Mouse (Mus musculus) heart, adult 8-10 months (tissue): ENCODE measurements around the gene Abcf2. TPM values are rescaled to one million over a fixed set of nuclear protein-coding genes. Genes with fewer than 3 reads are reported as not detected.

Experiments used
- DNase-seq: peaks from one replicate; pipeline ENCODE4 v3.0.0; 2022; ENCODE audit warnings: low spot score
- total RNA-seq, 4 experiments: library from RNA; stranded (reverse); gene quantifications; 2 replicates each; pipeline ENCODE4 v1.2.4; 2022

Gene Abcf2
- total RNA-seq, 4 experiments from 2014 or later: 53.6 to 60.6 (median 56.2) TPM

GRCm38 (mm10) chr5:24601911-24602750 lies 24.9 kb upstream of the Abcf2 start:
- peak; percentile 73 for DNase-seq

GRCm38 (mm10) chr5:24601071-24601835 lies 24.0 kb upstream of the Abcf2 start:
- DNase-seq: no peak

- no peak for DNase-seq
Measured at GRCm38 (mm10) chr5:24600236-24600635, 23.0 kb upstream of the Abcf2 start.

- no peak for DNase-seq
Measured at GRCm38 (mm10) chr5:24599137-24599536, 21.9 kb upstream of the Abcf2 start.

- no peak for DNase-seq
Measured at GRCm38 (mm10) chr5:24598570-24599006, 21.3 kb upstream of the Abcf2 start.

GRCm38 (mm10) chr5:24597901-24598569 lies 20.8 kb upstream of the Abcf2 start:
- DNase-seq: no peak

- peak; percentile 81 for DNase-seq
Measured at GRCm38 (mm10) chr5:24597221-24597728, 20.0 kb upstream of the Abcf2 start.

GRCm38 (mm10) chr5:24596519-24597171 lies 19.4 kb upstream of the Abcf2 start:
- DNase-seq: peak; percentile 65

- DNase-seq: no peak
Measured at GRCm38 (mm10) chr5:24595786-24596380, 18.6 kb upstream of the Abcf2 start.

- no peak for DNase-seq
Measured at GRCm38 (mm10) chr5:24595261-24595660, 18.0 kb upstream of the Abcf2 start.

- no peak for DNase-seq
Measured at GRCm38 (mm10) chr5:24594346-24594745, 17.1 kb upstream of the Abcf2 start.

- DNase-seq: no peak
Measured at GRCm38 (mm10) chr5:24593928-24594327, 16.7 kb upstream of the Abcf2 start.

GRCm38 (mm10) chr5:24593230-24593629 lies 16.0 kb upstream of the Abcf2 start:
- no peak for DNase-seq

- DNase-seq: no peak
Measured at GRCm38 (mm10) chr5:24592471-24593160, 15.3 kb upstream of the Abcf2 start.

- DNase-seq: no peak
Measured at GRCm38 (mm10) chr5:24591796-24592470, 14.7 kb upstream of the Abcf2 start.

GRCm38 (mm10) chr5:24591268-24591721 lies 14.0 kb upstream of the Abcf2 start:
- DNase-seq: no peak

GRCm38 (mm10) chr5:24589511-24590500 lies 12.5 kb upstream of the Abcf2 start:
- no peak for DNase-seq

GRCm38 (mm10) chr5:24587200-24587577 lies 9.9 kb upstream of the Abcf2 start:
- no peak for DNase-seq
